Mouse (Mus musculus) limb, embryonic 13.5 days (tissue): Measurements from ENCODE around the gene Phb2. TPM values are rescaled to one million over a fixed set of nuclear protein-coding genes. Genes with fewer than 3 reads are reported as not detected.
A peak's percentile ranks its signal among the peaks of the same experiment; 100 is the strongest.

ENCODE experiments used
- ATAC-seq: fragments of 200-750 bp; cut with Nextera tagmentation; 2 replicates; pipeline ENCODE4 v1.8.0; 2017; ENCODE audit warnings: low read depth, moderate number of reproducible peaks, moderate TSS enrichment; ENCODE audit not compliant: low FRiP score
- H3K27ac ChIP-seq: fragments of 300-500 bp; sonication (generic); 2 replicates; pipeline ENCODE4 v1.5.1; 2015; ENCODE audit warnings: inconsistent platforms, mild to moderate bottlenecking, moderate library complexity
- H3K27me3 ChIP-seq: fragments of 300-500 bp; sonication (generic); 2 replicates; pipeline ENCODE4 v1.6.1; 2015; ENCODE audit warnings: mild to moderate bottlenecking, inconsistent platforms
- H3K36me3 ChIP-seq: fragments of 300-500 bp; sonication (generic); 2 replicates; pipeline ENCODE4 v1.6.1; 2015; ENCODE audit warnings: inconsistent platforms, mild to moderate bottlenecking, moderate library complexity
- H3K4me1 ChIP-seq: fragments of 300-500 bp; sonication (generic); 2 replicates; pipeline ENCODE4 v1.6.1; 2015; ENCODE audit warnings: inconsistent platforms
- H3K4me2 ChIP-seq: fragments of 300-500 bp; sonication (generic); replicated peaks from 2 replicates; pipeline ENCODE4 v1.6.1; 2015; ENCODE audit warnings: inconsistent platforms, mild to moderate bottlenecking, moderate library complexity
- H3K4me3 ChIP-seq: fragments of 300-500 bp; sonication (generic); 2 replicates; pipeline ENCODE4 v1.5.1; 2015; ENCODE audit warnings: moderate library complexity, mild to moderate bottlenecking, inconsistent platforms
- H3K9ac ChIP-seq: fragments of 300-500 bp; sonication (generic); 2 replicates; pipeline ENCODE4 v1.6.1; 2015; ENCODE audit warnings: mild to moderate bottlenecking, inconsistent platforms
- H3K9me3 ChIP-seq: fragments of 300-500 bp; sonication (generic); 2 replicates; pipeline ENCODE4 v1.6.1; 2016; ENCODE audit warnings: inconsistent platforms
- WGBS: fragments of 180-500 bp; shearing (Covaris S2); methylation state at CpG from one replicate; pipeline ENCODE4 v1.1.7; 2015; 5-methylcytosine and 5-hydroxymethylcytosine counted together
- polyA plus RNA-seq: library from polyadenylated mRNA; unstranded; fragments of >200 nt; fragmentation: Nextera tagmentation; extraction: Ambion mirVana; gene quantifications from 2 replicates; pipeline ENCODE4 v1.2.1, GENCODE M21; 2015

Phb2 gene
- polyA plus RNA-seq, 1 experiment from 2014 or later: 325 TPM

- Histone ChIP-seq H3K27ac (no peak overlapping the region; the same call in 1 of the 2 replicates), H3K36me3 (peaks cover 43% of the 10 kb centered on the region), H3K4me1 (peaks cover 16% of the 10 kb centered on the region), H3K9ac (no peak overlapping the region), H3K9me3 (no peaks in the 10 kb centered on the region), H3K27me3 (no peaks in the 10 kb centered on the region), H3K4me2 (0 out of 2 replicates have a peak overlapping the region, but pooled peaks have one; percentile 14), H3K4me3 (no peak overlapping the region)
- 70% methylated on average over 20 of the region's 20 CpGs for WGBS
- no peak for ATAC-seq
These were observed 4.8 kb downstream of the Phb2 start for GRCm38 (mm10) chr6:124716864-124717490.

- no peak overlapping the region; the same call in 1 of the 2 replicates for H3K9ac ChIP-seq
- WGBS: 72% methylated on average over 13 of the region's 13 CpGs
- no peaks in the 10 kb centered on the region for H3K27me3 ChIP-seq
- H3K36me3 ChIP-seq: peaks cover 43% of the 10 kb centered on the region
- no peaks in the 10 kb centered on the region for H3K9me3 ChIP-seq
- H3K4me1 ChIP-seq: peaks cover 14% of the 10 kb centered on the region
- H3K4me3 ChIP-seq: peak overlapping the region; percentile 28
- H3K27ac ChIP-seq: no peak overlapping the region
- no peak for ATAC-seq
- H3K4me2 ChIP-seq: peak overlapping the region; percentile 44
These were observed 5.8 kb downstream of the Phb2 start for GRCm38 (mm10) chr6:124717968-124718367.

- Histone ChIP-seq H3K4me1 (peaks cover 7% of the 10 kb centered on the region), H3K27me3 (no peaks in the 10 kb centered on the region), H3K36me3 (peaks cover 43% of the 10 kb centered on the region), H3K9me3 (no peaks in the 10 kb centered on the region), H3K4me3 (peak overlapping the region; percentile 28), H3K9ac (peak overlapping the region; percentile 61), H3K4me2 (peak overlapping the region; percentile 44), H3K27ac (no peak overlapping the region)
- ATAC-seq: no peak
- 60% methylated on average over 16 of the region's 16 CpGs for WGBS
These were observed 6.6 kb downstream of the Phb2 start for GRCm38 (mm10) chr6:124718703-124719102.

GRCm38 (mm10) chr6:124719354-124719978 is 7.3 kb downstream of the Phb2 start:
- peak overlapping the region; percentile 61 for H3K9ac ChIP-seq
- peak overlapping the region; percentile 28; the same call in 1 of the 2 replicates for H3K4me3 ChIP-seq
- peaks cover 36% of the 10 kb centered on the region for H3K36me3 ChIP-seq
- no peaks in the 10 kb centered on the region for H3K9me3 ChIP-seq
- WGBS: 61% methylated on average over 7 of the region's 7 CpGs
- peak overlapping the region; percentile 36 for H3K4me2 ChIP-seq
- no peaks in the 10 kb centered on the region for H3K27me3 ChIP-seq
- no peak overlapping the region for H3K27ac ChIP-seq
- no peak for ATAC-seq
- H3K4me1 ChIP-seq: no peaks in the 10 kb centered on the region

- Histone ChIP-seq H3K4me3 (no peak overlapping the region), H3K4me1 (no peaks in the 10 kb centered on the region), H3K9me3 (no peaks in the 10 kb centered on the region), H3K27me3 (no peaks in the 10 kb centered on the region), H3K27ac (no peak overlapping the region), H3K36me3 (peaks cover 21% of the 10 kb centered on the region), H3K4me2 (no peak overlapping the region), H3K9ac (no peak overlapping the region)
- ATAC-seq: no peak
- 79% methylated on average over 11 of the region's 11 CpGs for WGBS
These were observed 8.8 kb downstream of the Phb2 start for GRCm38 (mm10) chr6:124720904-124721303.

- no peaks in the 10 kb centered on the region for H3K4me1 ChIP-seq
- H3K4me3 ChIP-seq: no peak overlapping the region
- no peaks in the 10 kb centered on the region for H3K27me3 ChIP-seq
- no peak overlapping the region for H3K9ac ChIP-seq
- 0 out of 2 replicates have a peak, but pooled peaks cover under 1% of the 10 kb centered on the region for H3K36me3 ChIP-seq
- H3K27ac ChIP-seq: no peak overlapping the region
- H3K9me3 ChIP-seq: no peaks in the 10 kb centered on the region
- WGBS: 86% methylated on average over 6 of the region's 6 CpGs
- no peak overlapping the region for H3K4me2 ChIP-seq
- no peak for ATAC-seq
These were observed 10.8 kb downstream of the Phb2 start for GRCm38 (mm10) chr6:124722876-124723473.

GRCm38 (mm10) chr6:124723541-124723940 is 11.4 kb downstream of the Phb2 start:
- H3K9ac ChIP-seq: no peak overlapping the region
- WGBS: 73% methylated on average over 8 of the region's 8 CpGs
- H3K4me3 ChIP-seq: no peak overlapping the region
- no peak overlapping the region for H3K27ac ChIP-seq
- no peaks in the 10 kb centered on the region for H3K27me3 ChIP-seq
- ATAC-seq: no peak
- no peak overlapping the region for H3K4me2 ChIP-seq
- no peaks in the 10 kb centered on the region for H3K4me1 ChIP-seq
- H3K9me3 ChIP-seq: no peaks in the 10 kb centered on the region
- no peaks in the 10 kb centered on the region for H3K36me3 ChIP-seq

- Histone ChIP-seq H3K27ac (no peak overlapping the region), H3K4me3 (no peak overlapping the region), H3K27me3 (no peaks in the 10 kb centered on the region), H3K9me3 (no peaks in the 10 kb centered on the region), H3K9ac (no peak overlapping the region), H3K4me2 (no peak overlapping the region), H3K36me3 (no peaks in the 10 kb centered on the region), H3K4me1 (no peaks in the 10 kb centered on the region)
- 87% methylated on average over 10 of the region's 10 CpGs for WGBS
- ATAC-seq: no peak
These were observed 12.3 kb downstream of the Phb2 start for GRCm38 (mm10) chr6:124724472-124724871.

- H3K4me3 ChIP-seq: no peak overlapping the region
- H3K36me3 ChIP-seq: no peaks in the 10 kb centered on the region
- no peak overlapping the region for H3K9ac ChIP-seq
- H3K9me3 ChIP-seq: no peaks in the 10 kb centered on the region
- no peaks in the 10 kb centered on the region for H3K27me3 ChIP-seq
- no peak for ATAC-seq
- H3K4me1 ChIP-seq: peaks cover 6% of the 10 kb centered on the region
- H3K4me2 ChIP-seq: no peak overlapping the region
- 84% methylated on average over 10 of the region's 10 CpGs for WGBS
- no peak overlapping the region for H3K27ac ChIP-seq
These were observed 16.5 kb downstream of the Phb2 start for GRCm38 (mm10) chr6:124728621-124729020.

- Histone ChIP-seq H3K4me1 (peaks cover 6% of the 10 kb centered on the region), H3K4me2 (no peak overlapping the region), H3K27ac (no peak overlapping the region), H3K27me3 (no peaks in the 10 kb centered on the region), H3K4me3 (no peak overlapping the region), H3K36me3 (no peaks in the 10 kb centered on the region), H3K9ac (no peak overlapping the region), H3K9me3 (no peaks in the 10 kb centered on the region)
- 81% methylated on average over 8 of the region's 8 CpGs for WGBS
- no peak for ATAC-seq
These were observed 17.9 kb downstream of the Phb2 start for GRCm38 (mm10) chr6:124729850-124730705.

GRCm38 (mm10) chr6:124731038-124731437 is 18.9 kb downstream of the Phb2 start:
- Histone ChIP-seq H3K9ac (no peak overlapping the region), H3K36me3 (no peaks in the 10 kb centered on the region), H3K4me2 (no peak overlapping the region), H3K9me3 (no peaks in the 10 kb centered on the region), H3K27ac (no peak overlapping the region), H3K4me1 (peaks cover 6% of the 10 kb centered on the region), H3K4me3 (no peak overlapping the region), H3K27me3 (no peaks in the 10 kb centered on the region)
- ATAC-seq: no peak
- WGBS: 80% methylated on average over 7 of the region's 7 CpGs
